Mouse (Mus musculus): ENCODE measurements around the gene H2afy. TPM values are rescaled to one million over a fixed set of nuclear protein-coding genes. Genes with fewer than 3 reads are reported as not detected.

The H2afy gene
- total and polyA plus RNA-seq, 3 experiments = 148 to 162 (median 153) TPM

- Histone ChIP-seq H3K27me3 (replicated peaks) (no peaks in the 10 kb centered on the region), H3K9me3 (replicated peaks; ENCODE audit: low read length) (no peaks in the 10 kb centered on the region), H3K4me3 (replicated peaks in 1 of 3; ENCODE audit: low read depth in 2 of 3, low read length in 2 of 3, poor library complexity in 1 of 3) (no peak overlapping the region), H3K4me2 (ENCODE audit: insufficient read depth, low read depth, poor library complexity, severe bottlenecking) (no peak overlapping the region), H3K9ac (ENCODE audit: insufficient read depth, low read depth) (no peak overlapping the region), H3K4me1 (ENCODE audit: control insufficient read depth in 1 of 2, insufficient read depth in 2 of 2) (peaks cover 8 to 25% of the 10 kb centered on the region in 2 experiments), H3K27ac (ENCODE audit: insufficient read depth, low read depth) (no peak overlapping the region), H3K79me2 (replicated peaks; ENCODE audit: control insufficient read depth, extremely low read depth, insufficient read depth, poor library complexity, severe bottlenecking) (peaks cover 11% of the 10 kb centered on the region; the same call in 1 of the 2 replicates), H3K36me3 (replicated peaks in 1 of 2; ENCODE audit: control insufficient read depth in 1 of 2, insufficient read depth in 1 of 2, low read length in 1 of 2) (peaks cover 46 to 88% of the 10 kb centered on the region in 2 experiments)
- TF ChIP-seq MAX (IDR thresholded peaks at IDR 0.05; ENCODE audit: low read length) (no peak), SIN3A (IDR thresholded peaks at IDR 0.05; ENCODE audit: low read length) (no peak), HCFC1 (IDR thresholded peaks at IDR 0.05; ENCODE audit: low read depth, low read length) (no peak), JUN (IDR thresholded peaks at IDR 0.05; ENCODE audit: insufficient read depth, low read depth, low read length) (no peak), PAX5 (IDR thresholded peaks at IDR 0.05; ENCODE audit: low read length) (no peak), E2F4 (IDR thresholded peaks at IDR 0.05; ENCODE audit: insufficient replicate concordance, low read depth, low read length) (no peak), MEF2A (IDR thresholded peaks at IDR 0.05; ENCODE audit: borderline replicate concordance, low read depth, low read length) (no peak), POLR2A (IDR thresholded peaks at IDR 0.05; ENCODE audit: low read depth, low read length) (no peak), ZKSCAN1 (IDR thresholded peaks at IDR 0.05; ENCODE audit: borderline replicate concordance, low read depth, low read length) (no peak), GABPA (IDR thresholded peaks at IDR 0.05; ENCODE audit: insufficient replicate concordance, low read depth, low read length) (no peak), TCF12 (IDR thresholded peaks at IDR 0.05; ENCODE audit: low read depth, low read length) (no peak), MAFK (IDR thresholded peaks at IDR 0.05; ENCODE audit: insufficient replicate concordance, low read length) (no peak), RCOR1 (conservative IDR thresholded peaks at IDR 0.05; ENCODE audit: low read depth, low read length) (no peak), KAT2A (IDR thresholded peaks at IDR 0.05; ENCODE audit: insufficient replicate concordance, low read length) (no peak), EP300 (IDR thresholded peaks at IDR 0.05; ENCODE audit: low read length) (no peak)
- in situ Hi-C loops (cut with MboI; ENCODE audit: low pct_ligation_motif_present, low pct_unique_long_range_greater_than_20kb, low sequenced_read_pairs) = no loop called here
- dilution Hi-C loops (cut with MboI; ENCODE audit: extremely low pct_ligation_motif_present, extremely low pct_unique_long_range_greater_than_20kb, low sequenced_read_pairs) = no loop called here
- no peak for DNase-seq (ENCODE audit: extremely low read depth)
Measured at GRCm38 (mm10) chr13:56117991-56118765, 18.0 kb downstream of the H2afy start.

- peaks cover 8 to 25% of the 10 kb centered on the region in 2 experiments for H3K4me1 ChIP-seq (ENCODE audit: control insufficient read depth in 1 of 2, insufficient read depth in 2 of 2)
- H3K4me3 ChIP-seq (replicated peaks in 1 of 3; ENCODE audit: low read depth in 2 of 3, low read length in 2 of 3, poor library complexity in 1 of 3) = no peak overlapping the region
- DNase-seq (ENCODE audit: extremely low read depth) = no peak
- peaks cover 47 to 91% of the 10 kb centered on the region in 2 experiments for H3K36me3 ChIP-seq (replicated peaks in 1 of 2; ENCODE audit: control insufficient read depth in 1 of 2, insufficient read depth in 1 of 2, low read length in 1 of 2)
- no peaks in the 10 kb centered on the region for H3K27me3 ChIP-seq (replicated peaks)
- H3K4me2 ChIP-seq (ENCODE audit: insufficient read depth, low read depth, poor library complexity, severe bottlenecking) = no peak overlapping the region
- peaks cover 11% of the 10 kb centered on the region; the same call in 1 of the 2 replicates for H3K79me2 ChIP-seq (replicated peaks; ENCODE audit: control insufficient read depth, extremely low read depth, insufficient read depth, poor library complexity, severe bottlenecking)
- no peak overlapping the region for H3K27ac ChIP-seq (ENCODE audit: insufficient read depth, low read depth)
- dilution Hi-C loops (cut with MboI; ENCODE audit: extremely low pct_ligation_motif_present, extremely low pct_unique_long_range_greater_than_20kb, low sequenced_read_pairs) = no loop called here
- no peaks in the 10 kb centered on the region for H3K9me3 ChIP-seq (replicated peaks; ENCODE audit: low read length)
- TF ChIP-seq ETS1 (conservative IDR thresholded peaks at IDR 0.05; ENCODE audit: low read depth, low read length) = no peak
- TF ChIP-seq IRF4 (IDR thresholded peaks at IDR 0.05; ENCODE audit: low read depth, low read length) = no peak
- TF ChIP-seq POLR2AphosphoS2 (IDR thresholded peaks at IDR 0.05; ENCODE audit: low read depth, low read length) = no peak
- no peak for TF ChIP-seq GABPA (IDR thresholded peaks at IDR 0.05; ENCODE audit: insufficient replicate concordance, low read depth, low read length)
- no peak for TF ChIP-seq CHD2 (IDR thresholded peaks at IDR 0.05; ENCODE audit: low read length)
- no peak for TF ChIP-seq TCF12 (IDR thresholded peaks at IDR 0.05; ENCODE audit: low read depth, low read length)
- no peak for TF ChIP-seq SMC3 (IDR thresholded peaks at IDR 0.05; ENCODE audit: low read depth, low read length)
- no peak for TF ChIP-seq NRF1 (IDR thresholded peaks at IDR 0.05; ENCODE audit: low read depth, low read length)
- in situ Hi-C loops (cut with MboI; ENCODE audit: low pct_ligation_motif_present, low pct_unique_long_range_greater_than_20kb, low sequenced_read_pairs) = no loop called here
- no peak overlapping the region for H3K9ac ChIP-seq (ENCODE audit: insufficient read depth, low read depth)
Measured at GRCm38 (mm10) chr13:56115906-56116305, 20.3 kb downstream of the H2afy start.

All from CH12.LX (cell line).